Mouse (Mus musculus): ENCODE data around the gene Igfbp3.

DNA sequence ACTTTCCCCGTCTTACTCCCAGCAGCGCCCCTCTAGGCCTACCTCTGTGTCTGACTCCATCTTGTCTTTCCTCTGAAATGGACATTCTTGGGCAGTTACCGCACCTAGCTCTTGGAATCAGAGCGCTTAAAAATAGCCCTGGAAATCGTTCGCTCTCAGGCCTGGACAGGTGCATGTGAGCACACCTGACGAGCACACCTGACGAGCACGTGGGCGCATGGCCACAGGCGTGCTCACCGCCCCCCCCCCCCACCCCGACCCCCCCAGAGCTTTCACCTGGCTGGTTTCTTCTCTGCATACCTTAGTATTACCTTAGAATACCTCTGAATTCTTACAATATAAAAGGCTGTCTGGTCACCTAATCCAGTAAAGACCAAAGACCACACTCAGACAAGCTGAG is 25.3 kb downstream of the Igfbp3 start, which contains the start of gene Gm11985:
- no peak for TF ChIP-seq POLR2A (IDR thresholded peaks at IDR 0.05; ENCODE audit: extremely low read depth, insufficient read depth, low read length)
- TF ChIP-seq CTCF (IDR thresholded peaks at IDR 0.05; ENCODE audit: low read depth, low read length), result no peak

All from liver, adult 2 months (tissue).